Mouse (Mus musculus): ENCODE results near the gene Scgb2a2.
"Not testable (repeated sequence)": the region's sequence is repeated elsewhere in the genome, so short reads cannot be mapped to it uniquely, and the experiment has no call there.

- TF ChIP-seq POLR2A (IDR thresholded peaks at IDR 0.05; ENCODE audit: borderline replicate concordance, control insufficient read depth, low read depth, low read length); CTCF (IDR thresholded peaks at IDR 0.05; ENCODE audit: control insufficient read depth, insufficient read depth, low read length): not testable (repeated sequence)
Observed at GRCm38 (mm10) chr19:9900696-9901095, 53.3 kb downstream of the Scgb2a2 start.
